Mouse (Mus musculus) liver (tissue): ENCODE measurements around the gene Khdc1a.
"Not testable (repeated sequence)": the region's sequence is repeated elsewhere in the genome, so short reads cannot be mapped to it uniquely, and the experiment has no call there.

Source experiments
- DNase-seq: peaks from one replicate; pipeline ENCODE4 v3.0.0-alpha.2; 2020; ENCODE audit warnings: mixed read lengths

Khdc1a gene

DNA sequence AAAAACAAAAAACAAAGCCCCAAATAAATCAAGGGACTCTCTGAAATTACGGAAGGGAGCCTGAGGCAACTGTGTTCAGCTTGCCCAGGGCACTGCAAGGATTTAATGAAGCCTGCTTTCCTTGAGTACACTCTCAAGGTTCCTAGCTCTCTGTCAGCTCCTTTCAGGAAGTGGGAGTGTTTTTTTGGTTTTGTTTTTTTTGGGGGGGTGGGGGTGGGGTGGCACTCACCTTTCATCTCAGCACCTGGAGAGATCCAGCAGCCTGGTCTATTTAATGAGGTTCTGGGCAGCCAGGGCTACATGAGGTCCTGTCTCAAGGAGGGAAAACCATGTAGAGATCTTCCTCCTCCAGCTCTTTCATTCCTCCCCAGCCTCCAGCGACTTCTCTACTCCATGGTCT lies at the start of gene Khdc1a:
Khdc1a (plus strand) TSS at position 301 of the 400 bp plus-strand sequence.
- no peak for DNase-seq

DNA sequence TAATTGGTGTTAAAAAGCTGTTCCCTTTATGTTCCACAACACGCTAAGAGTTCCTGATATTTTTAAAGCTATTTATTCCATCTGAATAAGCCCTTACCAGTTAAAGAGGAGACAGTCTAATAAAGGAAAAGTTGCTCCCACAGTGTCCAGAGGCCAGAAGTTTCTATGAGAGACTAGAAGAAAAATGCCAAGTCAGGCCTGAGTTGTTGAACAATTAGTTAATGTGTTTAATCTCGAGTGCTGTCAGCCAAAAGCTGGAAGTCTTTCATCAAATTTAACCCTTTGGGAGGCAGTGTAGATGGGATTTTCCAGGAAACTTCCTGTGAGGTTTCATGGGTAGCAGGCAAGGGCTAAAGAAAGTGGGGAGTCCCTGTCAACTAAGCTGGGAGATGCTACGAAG lies 49.6 kb upstream of the Khdc1a start:
- no peak for DNase-seq

DNA sequence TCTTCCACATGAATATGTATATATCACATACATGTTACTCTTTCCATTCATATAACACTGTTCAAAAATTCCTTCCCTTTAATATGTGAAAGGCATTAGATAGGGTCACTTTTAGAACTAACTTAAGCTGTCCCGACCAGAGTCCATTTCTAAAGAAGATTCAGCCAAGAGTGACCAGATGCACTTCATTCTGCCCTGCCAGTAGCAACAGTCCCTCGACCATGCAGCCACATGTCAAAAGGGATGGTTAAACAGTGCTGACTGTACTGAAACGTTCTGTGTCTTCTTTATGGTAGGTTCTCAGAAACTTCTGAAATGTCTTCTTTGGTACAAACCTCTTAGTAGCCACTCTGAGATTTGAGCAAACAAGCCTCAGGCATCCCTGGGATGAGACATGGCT lies 47.8 kb upstream of the Khdc1a start:
- no peak for DNase-seq

DNA sequence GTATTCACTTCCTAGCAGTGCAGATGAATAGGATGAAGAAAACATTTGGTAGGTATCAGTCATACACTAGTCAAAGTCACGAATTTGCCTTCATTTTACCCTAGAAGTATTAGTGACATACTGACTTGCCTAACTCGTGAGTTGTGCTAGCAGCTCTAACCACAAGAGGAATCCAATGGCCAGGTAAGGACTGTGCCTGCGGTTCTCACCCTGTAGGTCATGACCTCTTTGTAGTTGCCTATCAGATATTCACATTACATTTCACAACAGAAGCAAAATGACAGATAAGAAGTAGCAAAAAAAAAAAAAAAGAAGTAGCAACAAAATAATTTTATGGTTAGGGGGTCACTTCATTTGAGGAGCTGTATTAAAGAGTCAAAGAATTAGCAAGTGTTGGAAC lies 45.3 kb upstream of the Khdc1a start:
- no peak for DNase-seq

DNA sequence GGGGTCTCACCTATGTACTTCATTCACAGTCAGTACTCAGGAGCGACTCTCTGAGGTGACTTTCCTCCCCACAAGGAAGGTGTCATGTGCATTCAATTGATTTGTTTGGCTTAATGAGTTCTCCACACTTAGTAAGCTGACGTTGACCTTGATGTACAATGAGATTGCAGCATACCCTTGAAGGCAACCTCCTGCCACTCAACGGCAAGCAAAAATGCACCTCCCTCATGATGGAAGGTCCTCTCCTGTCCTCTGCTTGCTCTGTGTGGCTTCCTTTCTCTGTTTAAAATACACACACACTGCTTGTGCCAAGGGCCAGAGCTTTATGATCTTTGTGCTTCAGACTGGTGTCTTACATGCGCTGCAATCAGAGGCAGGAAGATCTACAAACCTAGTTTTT lies 44.8 kb upstream of the Khdc1a start:
- no peak for DNase-seq

DNA sequence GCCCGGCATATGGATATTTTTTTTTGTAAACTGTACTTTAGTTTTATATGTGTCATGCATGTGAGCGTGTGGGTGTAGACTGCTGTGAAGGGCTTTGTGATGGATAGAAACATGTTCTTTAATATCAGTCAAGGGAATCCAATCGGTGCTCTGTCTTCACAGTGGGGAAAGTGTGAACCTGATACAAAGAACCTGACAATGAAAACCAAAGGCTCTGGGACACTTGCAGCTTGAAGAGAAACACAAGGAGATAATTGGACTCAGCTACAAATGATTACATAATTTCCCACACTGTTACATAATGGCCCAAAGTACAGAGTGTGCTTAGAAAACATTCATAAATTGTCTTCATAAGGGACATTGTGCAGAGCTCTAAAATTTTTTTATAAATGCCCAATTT lies 44.0 kb upstream of the Khdc1a start:
- DNase-seq = no peak

DNA sequence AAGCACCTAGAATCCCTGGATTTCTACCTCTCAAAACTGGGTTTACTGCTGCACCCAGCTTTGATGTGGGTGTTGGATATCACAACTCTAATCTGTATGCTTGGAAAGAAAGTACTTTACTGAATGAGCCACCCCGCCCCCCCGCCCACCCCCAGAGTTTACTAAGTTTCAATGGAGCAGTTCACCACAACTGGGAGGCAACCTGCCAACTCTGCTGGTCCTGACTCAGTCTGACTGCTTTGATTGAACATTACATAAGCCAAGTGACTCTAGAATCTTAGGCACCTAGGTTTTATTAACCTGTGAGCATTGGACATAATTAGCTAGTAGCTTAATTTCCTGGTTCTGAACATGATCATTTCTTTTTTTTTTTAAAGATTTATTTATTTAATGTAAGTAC lies 35.1 kb upstream of the Khdc1a start:
- no peak for DNase-seq

DNA sequence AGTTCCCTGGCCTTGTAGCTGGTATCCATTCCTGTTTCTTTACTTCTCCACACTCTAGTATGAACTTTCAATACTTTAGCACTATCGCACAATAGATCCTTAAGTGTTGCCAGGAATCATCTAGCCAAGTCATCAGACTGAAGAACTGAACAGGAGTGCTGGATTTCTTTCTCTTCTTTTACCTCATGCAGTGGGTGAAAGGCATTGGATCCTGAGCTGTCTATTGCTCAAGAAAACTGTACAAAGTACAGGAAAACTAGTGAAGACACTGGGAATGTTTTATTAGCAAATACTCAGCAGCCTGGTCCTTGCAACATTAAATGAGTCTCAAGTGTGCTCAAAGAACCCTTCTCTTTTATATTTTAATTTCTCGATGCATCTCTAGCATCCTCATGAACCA lies 33.7 kb upstream of the Khdc1a start:
- no peak for DNase-seq

DNA sequence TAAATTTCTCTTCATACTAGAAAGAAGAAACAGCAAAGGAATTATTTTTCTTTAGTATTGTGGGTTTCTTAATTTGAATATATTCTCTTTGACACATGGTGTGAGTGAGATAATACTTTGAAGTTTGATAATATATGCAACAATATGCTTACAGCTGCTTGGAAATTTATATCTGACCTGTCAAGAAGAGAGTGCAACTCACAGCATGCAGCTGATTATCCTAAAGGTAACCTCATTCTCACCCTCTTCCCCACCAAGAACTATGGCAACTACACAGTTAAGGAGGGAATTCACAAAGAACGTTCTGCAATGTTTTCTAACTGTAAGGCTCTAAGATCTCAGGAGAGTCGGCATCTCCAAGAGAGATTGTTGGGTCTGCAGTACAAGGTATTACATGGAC lies 33.1 kb upstream of the Khdc1a start:
- DNase-seq = no peak

DNA sequence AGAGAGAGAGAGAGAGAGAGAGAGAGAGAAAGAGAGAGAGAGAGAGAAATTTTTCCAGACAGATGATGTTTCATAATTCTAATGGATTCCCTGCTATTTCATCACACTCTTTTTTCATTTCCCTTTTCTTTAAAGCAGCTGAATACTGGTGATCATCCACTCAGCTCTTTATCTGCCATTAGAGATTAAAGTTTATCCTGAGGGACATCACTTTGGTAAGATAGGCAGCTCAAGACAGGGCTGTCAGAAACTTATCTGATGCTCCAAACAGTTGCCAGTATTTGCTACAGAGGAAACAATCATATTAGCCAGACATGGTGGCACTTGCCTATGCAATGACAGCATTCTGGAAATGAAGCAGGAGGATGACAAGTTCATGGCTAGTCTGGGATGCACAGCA lies 31.2 kb upstream of the Khdc1a start:
- DNase-seq = no peak

DNA sequence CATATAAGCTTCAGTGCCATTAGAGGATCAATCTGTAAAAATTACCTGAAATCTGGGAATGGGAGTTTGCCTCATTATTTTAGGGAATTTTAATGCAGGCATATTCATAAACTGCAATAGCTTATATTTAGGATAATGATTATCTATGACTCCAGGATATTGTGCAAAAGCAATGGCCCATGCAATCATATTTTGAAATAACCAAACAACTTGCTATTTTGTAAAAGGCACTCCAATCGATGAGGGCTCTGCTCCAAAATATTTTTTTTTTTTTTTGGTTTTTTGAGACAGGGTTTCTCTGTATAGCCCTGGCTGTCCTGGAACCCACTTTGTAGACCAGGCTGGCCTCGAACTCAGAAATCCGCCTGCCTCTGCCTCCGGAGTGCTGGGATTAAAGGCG lies 29.2 kb upstream of the Khdc1a start:
- DNase-seq = not testable (repeated sequence)

DNA sequence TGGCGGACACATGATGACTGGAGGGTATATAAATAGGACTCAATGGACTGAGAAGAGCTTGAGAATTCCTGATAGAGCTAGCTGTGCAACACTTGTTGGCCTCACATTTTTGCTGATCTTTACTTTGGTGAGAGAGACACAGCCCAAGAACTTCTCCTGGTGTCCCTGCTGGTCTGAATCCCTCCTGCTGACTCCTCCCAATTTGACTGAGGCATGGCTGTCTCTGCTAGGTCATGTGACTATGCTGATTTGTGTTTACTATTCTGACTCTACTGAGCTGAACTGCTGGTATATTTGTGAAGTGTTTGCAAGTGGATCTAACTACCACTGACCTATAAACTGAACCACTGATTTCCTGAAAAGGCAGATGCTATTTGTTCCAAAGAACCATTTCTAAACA lies 27.8 kb upstream of the Khdc1a start:
- DNase-seq = no peak

DNA sequence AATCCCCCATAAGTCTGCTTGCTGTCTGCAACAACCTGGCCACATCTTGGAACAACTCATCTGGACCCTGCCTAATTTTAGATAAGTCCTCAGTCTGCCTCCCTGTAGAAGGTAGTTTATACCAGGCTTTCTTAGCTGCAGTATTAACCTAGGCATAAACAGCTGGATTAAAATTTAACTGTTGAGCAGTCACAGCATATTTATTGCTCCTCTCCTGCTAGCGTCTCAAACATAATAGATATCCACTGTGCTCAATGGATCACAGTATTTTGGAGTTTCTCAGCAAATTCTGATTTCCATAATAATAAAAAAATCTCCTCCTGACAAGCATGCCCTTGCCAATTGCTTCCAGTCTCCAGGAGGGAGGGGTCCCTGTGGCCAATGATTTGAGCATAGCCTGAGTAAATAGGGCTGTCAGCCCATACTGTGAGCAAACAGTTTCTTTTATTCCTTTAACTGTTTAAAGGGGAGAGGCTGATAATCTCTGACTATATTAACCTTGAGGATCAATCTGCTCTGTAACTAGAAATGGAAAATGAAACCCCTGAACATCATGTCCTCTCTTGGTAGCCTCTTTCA lies 25.4 kb upstream of the Khdc1a start:
- no peak for DNase-seq

DNA sequence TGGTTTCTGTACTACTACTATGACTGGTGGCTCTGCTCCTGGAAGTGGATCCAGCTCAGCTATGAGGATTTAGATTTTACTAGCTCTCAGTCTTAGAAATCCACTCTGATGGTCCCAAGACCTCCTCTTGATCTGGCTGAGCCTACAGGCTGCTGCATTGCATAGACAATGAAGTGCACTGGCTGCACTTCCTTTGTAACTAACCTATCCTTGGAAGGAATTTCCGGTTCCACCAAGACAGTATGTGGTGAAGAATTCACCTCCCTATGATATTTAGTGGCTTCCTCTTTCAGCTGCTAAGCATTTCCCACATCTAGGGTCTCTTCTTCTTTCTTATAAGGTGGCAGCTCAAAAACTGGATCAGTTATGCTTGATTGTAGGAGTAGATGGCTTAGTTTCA lies 24.8 kb upstream of the Khdc1a start:
- DNase-seq = no peak

DNA sequence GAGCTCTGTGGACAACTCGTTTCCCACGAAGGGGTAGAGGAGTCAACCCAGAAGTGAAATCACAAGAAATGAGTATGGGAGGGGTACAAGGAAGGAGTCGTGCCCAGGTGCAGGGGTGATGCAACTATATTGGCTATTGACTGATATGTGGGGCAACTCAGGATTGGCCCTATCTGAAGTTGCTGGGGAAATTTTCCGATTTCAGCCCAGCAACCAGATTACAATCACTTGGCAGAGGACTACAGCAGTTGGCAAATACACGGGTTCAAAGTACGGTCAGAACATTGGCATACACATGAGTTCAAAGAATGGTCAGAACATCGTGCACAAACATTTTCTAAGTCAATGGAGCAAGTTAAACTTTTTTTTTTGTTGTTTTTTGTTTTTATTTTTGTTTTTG lies 22.7 kb upstream of the Khdc1a start:
- DNase-seq = no peak

DNA sequence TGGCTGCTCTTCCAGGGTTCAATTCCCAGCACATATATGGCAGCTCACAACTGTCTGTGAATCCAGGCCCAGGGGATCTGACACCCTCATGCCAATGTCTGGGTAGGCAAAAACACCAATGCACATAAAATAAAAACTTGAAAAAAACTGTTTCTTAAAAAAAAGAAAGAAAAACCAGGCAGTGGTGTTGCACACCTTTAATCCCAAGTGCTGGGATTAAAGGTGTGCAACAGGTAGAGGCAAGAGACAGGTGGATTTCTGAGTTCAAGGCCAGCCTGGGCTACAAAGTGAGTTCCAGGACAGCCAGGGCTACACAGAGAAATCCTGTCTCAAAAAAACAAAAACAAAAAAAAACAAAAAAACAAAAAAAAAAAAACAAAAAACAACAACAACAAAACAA lies 18.3 kb upstream of the Khdc1a start:
- not testable (repeated sequence) for DNase-seq

DNA sequence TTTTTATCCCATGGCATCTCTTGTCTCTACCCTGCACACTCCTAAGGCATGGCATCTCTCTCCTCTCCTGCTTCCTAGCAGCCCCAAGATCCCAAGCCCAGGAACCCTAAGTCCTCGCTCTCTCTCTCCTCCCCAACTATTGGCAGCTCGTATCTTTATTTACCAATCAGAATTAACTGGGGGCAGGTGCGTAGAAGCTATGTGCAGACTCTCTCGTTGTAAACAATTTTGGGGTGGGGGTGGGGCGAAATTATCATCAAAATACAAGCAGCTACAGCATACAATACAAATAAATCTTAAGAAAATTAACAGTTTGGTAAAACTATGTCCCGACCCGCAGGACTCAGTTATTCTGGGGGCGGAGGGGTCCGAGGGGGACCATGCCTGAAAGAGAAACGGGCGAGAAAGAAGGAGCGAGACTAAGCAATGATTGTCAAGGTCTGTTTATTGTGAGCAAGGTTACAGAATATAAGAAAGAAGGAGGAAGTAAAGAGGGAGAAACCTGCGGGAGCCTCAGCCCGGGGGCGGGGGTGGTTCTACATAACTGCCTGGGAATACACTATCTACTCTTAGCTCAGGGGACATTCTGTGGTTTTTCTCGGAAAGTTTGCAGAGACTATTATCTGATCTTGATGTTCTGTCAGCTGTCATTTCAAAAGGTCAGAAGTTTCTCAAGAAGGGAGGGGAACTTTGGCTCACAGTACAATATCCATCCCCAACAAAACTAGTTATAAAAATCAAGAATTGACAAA lies 16.0 kb upstream of the Khdc1a start:
- DNase-seq = peak; percentile 61

DNA sequence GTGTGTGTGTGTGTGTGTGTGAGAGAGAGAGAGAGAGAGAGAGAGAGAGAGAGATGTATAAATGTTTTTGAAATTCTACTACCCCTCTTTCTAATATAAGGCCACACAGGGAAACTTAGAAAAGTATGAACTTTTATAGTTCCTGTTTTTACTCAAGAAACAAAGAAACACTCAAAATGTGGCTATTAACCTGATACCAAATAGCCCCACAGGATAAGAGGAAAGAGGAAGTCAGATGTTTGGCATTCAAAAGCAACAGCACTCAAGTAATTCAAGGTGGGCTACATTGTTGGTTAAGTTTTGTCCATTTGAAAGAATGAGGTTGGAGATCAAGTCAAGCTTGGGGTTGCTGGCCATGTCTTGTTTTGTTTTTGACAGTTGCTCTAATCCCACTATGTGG lies 13.6 kb upstream of the Khdc1a start:
- no peak for DNase-seq

DNA sequence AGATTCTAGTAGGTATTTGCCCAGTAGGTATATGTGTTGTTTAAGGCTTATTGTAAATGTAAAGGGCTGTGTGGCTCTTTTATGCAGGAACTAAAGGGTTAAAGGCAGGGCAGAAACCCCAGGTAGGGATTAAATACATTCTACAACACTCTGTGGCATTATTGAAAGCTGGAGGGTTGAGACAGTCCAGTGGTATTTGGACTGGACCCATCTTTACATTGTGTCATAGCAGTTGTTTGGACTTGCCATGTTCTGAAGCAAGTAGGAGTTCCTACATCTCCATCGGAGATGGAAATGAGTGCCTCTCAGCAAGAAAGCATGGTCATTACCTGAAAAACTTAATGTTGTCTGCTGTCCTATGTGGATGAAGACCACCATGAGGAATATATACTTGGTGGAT lies 8.7 kb upstream of the Khdc1a start:
- DNase-seq = no peak

DNA sequence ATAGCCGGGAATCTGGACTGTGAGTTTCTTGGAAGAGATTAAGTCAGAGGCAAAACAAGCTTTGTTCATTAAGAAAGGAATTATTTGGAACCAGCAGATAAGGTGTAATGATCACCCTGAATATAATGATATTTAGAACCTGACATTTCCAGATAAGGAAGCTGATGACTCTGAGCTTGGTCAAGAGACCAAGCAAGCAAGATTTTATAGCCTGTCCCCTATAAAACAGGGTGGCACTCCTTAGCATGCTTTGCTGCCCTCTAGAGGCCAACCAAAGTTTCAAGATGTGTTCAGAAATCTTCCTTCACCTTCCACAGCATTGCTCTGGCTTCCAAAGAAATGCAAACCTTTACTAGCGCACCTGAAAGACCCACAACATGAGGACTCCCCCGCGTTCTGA lies 5.2 kb upstream of the Khdc1a start:
- DNase-seq = peak; percentile 41

DNA sequence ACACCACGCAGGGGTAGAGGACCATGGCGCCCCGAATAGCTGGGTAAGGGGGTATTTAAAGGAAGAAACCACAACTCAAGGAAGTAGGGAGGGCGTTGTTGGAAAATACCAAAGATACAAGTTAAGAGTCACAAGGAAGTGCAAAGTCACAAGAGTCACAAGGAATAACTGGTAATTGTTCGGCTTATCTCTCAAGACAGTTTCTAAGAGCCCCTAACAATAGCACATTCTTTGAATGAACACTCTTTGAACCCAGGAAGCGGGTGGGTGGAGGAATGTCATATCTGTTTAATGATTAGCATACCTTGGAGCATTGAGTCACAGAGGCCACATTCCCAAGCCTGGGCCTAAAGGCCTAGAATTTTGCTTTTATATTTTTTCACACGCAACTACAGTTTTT lies 4.7 kb upstream of the Khdc1a start:
- not testable (repeated sequence) for DNase-seq

DNA sequence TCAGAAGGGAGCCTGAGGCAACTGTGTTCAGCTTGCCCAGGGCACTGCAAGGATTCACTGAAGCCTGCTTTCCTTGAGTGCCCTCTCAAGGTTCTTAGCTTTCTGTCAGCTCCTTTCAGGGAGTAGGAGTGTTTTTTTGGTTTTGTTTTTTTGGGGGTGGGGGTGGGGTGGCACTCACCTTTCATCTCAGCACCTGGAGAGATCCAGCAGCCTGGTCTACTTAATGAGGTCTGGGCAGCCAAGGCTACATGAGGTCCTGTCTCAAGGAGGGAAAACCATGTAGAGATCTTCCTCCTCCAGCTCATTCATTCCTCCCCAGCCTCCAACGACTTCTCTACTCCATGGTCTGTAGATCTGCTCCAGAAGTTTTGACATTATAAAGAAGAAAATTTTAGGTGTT lies 18.6 kb downstream of the Khdc1a start, which contains the start of gene Khdc1c:
Khdc1c (plus strand) TSS at position 301 of the 400 bp plus-strand sequence.
- not testable (repeated sequence) for DNase-seq

DNA sequence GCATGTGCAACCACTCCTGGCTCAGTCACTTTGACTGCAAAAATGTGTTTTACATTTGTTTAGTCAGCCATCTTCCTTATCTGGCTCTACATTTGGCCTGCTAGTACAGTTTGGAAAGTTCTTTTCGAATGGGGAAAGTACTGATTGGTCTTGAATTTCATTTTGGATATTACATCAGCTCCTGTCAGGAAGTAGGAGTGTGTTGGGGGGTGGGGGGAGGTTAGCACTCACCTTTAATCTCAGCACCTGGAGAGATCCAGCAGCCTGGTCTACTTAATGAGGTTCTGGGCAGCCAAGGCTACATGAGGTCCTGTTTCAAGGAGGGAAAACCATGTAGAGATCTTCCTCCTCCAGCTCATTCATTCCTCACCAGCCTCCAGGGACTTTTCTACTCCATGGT lies 33.8 kb downstream of the Khdc1a start, which contains the start of gene Khdc1b:
Khdc1b (plus strand) TSS at position 301 of the 400 bp plus-strand sequence.
- no peak for DNase-seq

DNA sequence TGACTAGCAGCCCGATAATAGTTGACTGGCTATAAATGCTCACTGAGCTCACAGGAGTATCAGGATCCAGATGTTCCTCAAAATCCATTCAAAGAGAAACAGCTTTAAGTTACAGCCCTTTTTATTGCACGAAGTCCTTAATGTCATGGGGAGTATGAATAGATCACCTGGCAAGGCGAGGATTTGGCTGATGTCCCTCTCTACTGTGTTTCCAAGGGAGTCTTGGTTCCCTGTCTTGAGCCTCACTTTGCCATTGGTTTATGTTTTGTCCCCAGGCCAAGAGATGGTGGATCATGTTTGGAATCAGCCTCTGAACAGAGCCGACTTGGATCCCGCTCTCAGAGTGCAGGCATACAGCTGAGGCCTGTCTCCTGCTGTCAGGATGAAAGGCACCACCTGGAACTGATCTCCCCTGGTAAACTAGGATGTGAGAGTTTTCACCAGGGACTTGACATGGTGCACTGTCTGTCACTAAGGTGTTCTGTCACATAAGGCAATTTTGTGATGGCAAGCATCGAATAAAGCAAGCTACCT lies 41.8 kb downstream of the Khdc1a start:
- DNase-seq = no peak
